ENCODE assay signal across 16 mouse cellular contexts in genomic region chr10:43671785-43672184, GRCm38 (mm10).
"Had no signal": no experiment of that assay in that cellular context is flagged by ENCODE, and none has a peak within 500 bp of the region (broad histone marks: within the 10 kb centered on the region; RNA-seq: fewer than 3 reads in every experiment).

No protein-coding gene starts in this region.

- H3K27me3 ChIP-seq: limb, embryonic 13.5 days; liver, embryonic 15.5 days; neural tube, embryonic 13.5 days; stomach, embryonic 15.5 days had no signal

- ATAC-seq: midbrain, embryonic 16.5 days had no signal

- DNase-seq: kidney, adult 18-20 months; left cerebral cortex, postnatal 4 days; lung, postnatal 14 days; retina, postnatal 1 day; right cerebral cortex, postnatal 4 days; thymus, adult 2 months; thymus, postnatal 25 days had no signal

- H3K4me1 ChIP-seq: midbrain, embryonic 12.5 days; neural tube, embryonic 13.5 days had no signal

- H3K27ac ChIP-seq: limb, embryonic 13.5 days; lung, embryonic 15.5 days; macrophage; midbrain, embryonic 12.5 days; neural tube, embryonic 13.5 days; stomach, embryonic 15.5 days had no signal

- H3K36me3 ChIP-seq: limb, embryonic 13.5 days; liver, embryonic 15.5 days; lung, embryonic 15.5 days; midbrain, embryonic 12.5 days; neural tube, embryonic 13.5 days; stomach, embryonic 15.5 days had no signal

- H3K4me3 ChIP-seq: limb, embryonic 13.5 days; liver, embryonic 15.5 days; lung, embryonic 15.5 days; megakaryocyte, embryonic 14.5 days; midbrain, embryonic 12.5 days; neural tube, embryonic 13.5 days; stomach, embryonic 15.5 days had no signal

- H3K9ac ChIP-seq: limb, embryonic 13.5 days; liver, embryonic 15.5 days; lung, embryonic 15.5 days; midbrain, embryonic 12.5 days; neural tube, embryonic 13.5 days; stomach, embryonic 15.5 days had no signal

- H3K4me2 ChIP-seq: limb, embryonic 13.5 days; liver, embryonic 15.5 days; lung, embryonic 15.5 days; midbrain, embryonic 12.5 days; neural tube, embryonic 13.5 days; stomach, embryonic 15.5 days had no signal

- H3K9me3 ChIP-seq: limb, embryonic 13.5 days; liver, embryonic 15.5 days; lung, embryonic 15.5 days; midbrain, embryonic 12.5 days; neural tube, embryonic 13.5 days; stomach, embryonic 15.5 days had no signal
